Mouse (Mus musculus) duodenum, adult 2 months (tissue): ENCODE results near the gene Mamdc2. TPM values are rescaled to one million over a fixed set of nuclear protein-coding genes. Genes with fewer than 3 reads are reported as not detected.

Experiments used
- polyA plus RNA-seq: library from polyadenylated mRNA; depleted of rRNA; stranded (reverse); fragments of >200 nt; gene quantifications from 2 replicates; pipeline ENCODE4 v1.2.3, GENCODE M21; 2012; ENCODE audit warnings: low replicate concordance; rRNA removed

Gene Mamdc2
- polyA plus RNA-seq = 1.8 and 3.6 TPM in 2 replicates

GRCm38 (mm10) chr19:23447988-23448497 is at the start of gene Mamdc2:
Gene Mamdc2 (minus strand): TSS chr19:23448442.

GRCm38 (mm10) chr19:23273355-23274053 is 174.7 kb downstream of the Mamdc2 start, which contains the start of gene Smc5:
Gene Smc5 (minus strand): TSS chr19:23273897.

Other genes starting within 250 kb of the Mamdc2 start
- gene Smc5, start 174.5 kb downstream of the Mamdc2 start, polyA plus RNA-seq = 0.34 and 0.78 TPM in 2 replicates
- not detected in 2 replicates for gene 1700028P14Rik, start 204.4 kb upstream of the Mamdc2 start, polyA plus RNA-seq
- gene Ptar1, start 239.0 kb upstream of the Mamdc2 start, polyA plus RNA-seq = 0.19 and 1.2 TPM in 2 replicates